Mouse (Mus musculus) heart, adult 9 months (tissue): ENCODE measurements around the gene Kdm2b.

ENCODE experiments used
- DNase-seq, 2 experiments: peaks; one replicate each; pipeline ENCODE4 v3.0.0; 2022; ENCODE audit warnings: low spot score in 2 of 2

Gene Kdm2b

GRCm38 (mm10) chr5:122894007-122894637 lies 95.5 kb downstream of the Kdm2b start:
- DNase-seq = no peak

DNA sequence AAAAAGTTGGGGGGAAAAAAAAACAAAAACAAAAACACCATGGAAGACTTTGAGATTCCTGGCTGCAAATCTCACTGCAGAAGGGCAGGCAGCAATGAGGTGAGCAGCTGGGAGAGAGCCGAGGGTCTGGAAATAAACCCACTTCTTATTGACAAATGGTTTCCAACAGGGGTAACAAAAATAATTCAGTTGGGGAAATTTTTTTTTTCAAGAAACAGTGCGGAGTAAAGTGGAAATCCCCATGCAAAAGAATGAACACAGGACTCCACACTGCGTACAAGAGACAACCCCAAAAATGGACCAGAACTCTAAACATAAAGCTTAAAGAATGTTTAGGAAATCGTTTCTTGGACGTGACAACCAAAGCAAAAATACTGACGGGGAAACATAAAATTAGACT lies 96.4 kb downstream of the Kdm2b start:
- DNase-seq = no peak

DNA sequence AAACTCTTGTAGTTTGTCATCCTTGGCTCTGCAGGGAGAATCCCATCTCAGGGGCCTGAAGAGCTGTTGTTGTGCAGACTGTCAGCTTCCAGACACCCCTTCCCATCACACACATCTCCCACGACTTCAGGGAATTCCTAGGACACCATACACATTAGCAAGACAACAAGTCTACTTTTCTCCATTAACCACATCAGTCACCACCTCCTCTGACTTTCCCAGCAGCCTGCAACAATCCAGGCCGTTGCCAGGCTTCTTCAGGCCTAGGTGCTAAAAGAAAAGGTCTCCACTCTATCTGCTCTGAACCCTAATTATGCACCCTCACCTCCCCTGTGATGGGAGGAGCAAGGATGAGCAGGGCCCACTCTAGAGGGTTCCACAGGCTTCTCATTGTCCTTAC lies 99.2 kb downstream of the Kdm2b start:
- no peak for DNase-seq

DNA sequence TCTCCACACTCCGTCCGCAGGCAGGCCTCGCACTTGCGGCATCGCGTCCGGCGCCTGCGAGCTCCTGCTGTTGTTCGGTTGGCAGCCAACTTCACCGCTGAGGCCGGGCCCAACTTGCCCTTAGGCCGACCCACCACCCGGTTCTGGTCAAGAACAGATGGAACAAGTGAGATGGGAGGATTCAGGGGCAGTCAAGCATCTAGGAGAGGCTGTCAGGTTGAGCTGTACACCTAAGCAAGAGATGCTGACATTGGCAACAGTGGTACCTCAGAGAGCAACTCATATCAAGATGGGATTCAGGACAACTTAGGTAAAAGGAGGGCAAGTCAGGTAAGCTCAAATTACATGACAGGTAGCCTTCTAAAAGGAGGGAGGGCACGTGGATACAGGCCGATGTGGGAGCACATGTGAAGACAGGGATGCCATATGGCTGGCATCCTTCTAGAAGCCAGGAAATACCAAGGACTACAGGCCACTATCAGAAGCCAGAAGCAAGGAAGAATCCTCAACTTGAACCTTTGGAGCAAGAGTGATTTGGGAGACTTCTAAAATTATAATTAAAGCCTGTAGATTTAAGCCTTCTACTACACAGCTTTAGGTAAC lies 100.9 kb downstream of the Kdm2b start:
- DNase-seq = no peak

DNA sequence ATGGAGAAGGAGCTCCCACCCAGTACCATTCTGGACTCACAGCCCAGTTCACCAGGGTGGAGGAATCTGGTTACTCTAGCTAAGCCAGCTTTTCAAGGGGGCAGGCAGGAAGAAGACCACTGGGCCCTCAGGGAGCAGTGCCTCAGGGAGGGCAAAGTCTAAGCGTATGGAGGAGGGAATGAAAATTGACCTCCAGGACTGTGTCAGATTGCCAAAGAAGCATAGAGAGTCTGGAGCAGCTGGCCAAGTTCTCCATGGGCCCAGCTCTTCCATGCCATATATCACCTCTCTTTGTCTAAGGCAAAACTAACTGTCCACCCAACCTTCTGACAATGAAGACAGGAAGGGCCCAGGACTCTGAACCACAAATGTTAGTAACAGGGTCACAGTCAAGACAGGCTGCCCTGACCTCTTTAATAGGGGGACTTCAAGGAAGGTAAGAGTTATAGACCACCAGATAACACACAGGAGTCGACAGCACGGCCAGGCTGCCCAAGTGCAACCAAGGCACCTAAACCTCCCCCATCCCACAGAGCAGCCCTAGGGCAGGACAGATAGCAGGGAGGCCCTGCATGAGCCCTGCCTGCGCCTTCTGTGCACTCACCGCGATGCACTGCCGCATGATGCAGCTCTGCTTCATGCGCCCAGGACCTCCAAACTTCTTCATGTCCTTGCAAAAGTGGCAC lies 101.6 kb downstream of the Kdm2b start:
- DNase-seq = no peak

DNA sequence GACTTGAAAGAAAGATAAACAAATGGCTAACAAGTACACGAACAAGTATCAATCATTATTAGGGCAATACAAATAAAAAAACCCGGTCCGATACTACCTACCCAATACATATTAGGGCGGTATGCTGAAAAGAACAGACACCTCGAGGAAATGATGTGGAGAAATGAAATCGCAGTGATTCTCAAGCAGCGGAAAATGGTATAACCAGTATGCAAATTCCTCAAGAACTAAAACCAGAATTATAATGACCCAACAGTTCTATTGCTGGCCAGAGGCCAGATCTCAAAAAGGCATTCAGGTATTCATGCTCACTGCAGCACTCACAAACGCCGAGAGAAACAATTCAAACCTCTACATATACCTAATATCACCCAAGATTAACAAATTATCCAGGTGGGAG lies 102.6 kb downstream of the Kdm2b start:
- no peak for DNase-seq

- no peak for DNase-seq
Observed at GRCm38 (mm10) chr5:122884594-122885348, 104.9 kb downstream of the Kdm2b start.

DNA sequence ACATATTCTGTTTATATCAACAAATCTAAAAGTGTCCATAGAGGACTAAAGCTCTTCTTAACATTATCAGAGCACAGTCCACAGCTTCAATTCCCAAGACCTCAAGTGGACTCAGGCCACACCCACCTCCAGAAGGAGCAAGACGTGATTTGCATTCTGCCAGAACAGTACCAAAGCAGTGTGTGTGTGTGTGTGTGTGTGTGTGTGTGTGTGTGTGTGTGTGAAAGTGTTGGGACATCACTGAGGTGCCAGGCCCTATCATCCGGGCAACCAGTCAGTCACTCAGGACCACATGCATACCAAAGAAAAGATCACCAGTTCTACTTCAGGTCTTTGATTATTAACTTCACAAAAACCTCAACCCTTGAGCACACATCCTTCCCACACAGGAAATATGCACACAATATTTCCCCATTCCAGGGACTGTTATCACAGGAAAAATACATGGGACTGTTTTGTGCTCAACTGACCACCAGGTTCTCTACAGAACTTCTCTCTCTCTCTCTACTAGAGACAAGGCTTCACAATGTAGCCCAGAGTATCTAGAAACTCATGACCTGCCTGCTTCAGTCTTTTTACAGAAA lies 105.9 kb downstream of the Kdm2b start:
- no peak for DNase-seq

GRCm38 (mm10) chr5:122883237-122883636 lies 106.4 kb downstream of the Kdm2b start:
- DNase-seq = no peak

GRCm38 (mm10) chr5:122882256-122883050 lies 107.2 kb downstream of the Kdm2b start:
- DNase-seq = no peak

- DNase-seq = peak; percentile 29 to 38
Observed at GRCm38 (mm10) chr5:122881313-122881712, 108.3 kb downstream of the Kdm2b start.

DNA sequence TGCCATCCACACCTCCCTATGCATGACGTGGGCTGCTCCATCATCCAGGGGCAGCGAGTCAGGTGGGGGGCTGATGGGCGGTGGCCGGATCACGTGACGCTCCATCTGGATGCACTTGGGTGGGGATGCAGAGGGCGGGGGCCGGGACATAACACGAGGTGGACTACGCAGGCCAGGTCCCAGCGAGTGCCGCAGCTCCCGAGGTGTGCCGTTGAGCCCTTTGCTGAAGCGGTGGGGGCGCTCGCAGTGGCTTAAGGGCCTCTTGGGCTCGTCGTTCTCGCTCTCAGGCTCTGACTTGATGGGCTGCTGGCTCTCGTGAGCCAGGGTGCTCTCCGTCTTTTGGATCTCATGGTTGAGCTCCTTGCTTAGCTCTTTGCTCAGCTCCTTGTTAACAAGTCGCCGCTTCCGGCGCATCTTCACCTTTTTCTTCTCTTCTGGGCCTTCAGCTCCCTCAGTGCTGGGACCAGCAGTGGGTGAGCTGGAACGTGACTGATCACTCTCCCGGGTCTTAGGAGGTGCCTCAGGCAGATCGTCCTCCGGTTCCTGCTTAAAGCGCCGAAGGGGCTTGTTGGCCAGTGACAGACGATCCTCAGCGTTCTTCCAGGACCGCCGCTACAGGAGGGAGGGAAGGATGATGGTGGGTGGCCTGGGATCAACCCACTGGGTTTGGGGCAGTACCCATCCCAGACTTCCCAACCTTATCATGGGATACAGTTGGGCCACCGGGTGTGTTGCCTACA lies 109.2 kb downstream of the Kdm2b start:
- DNase-seq = no peak

DNA sequence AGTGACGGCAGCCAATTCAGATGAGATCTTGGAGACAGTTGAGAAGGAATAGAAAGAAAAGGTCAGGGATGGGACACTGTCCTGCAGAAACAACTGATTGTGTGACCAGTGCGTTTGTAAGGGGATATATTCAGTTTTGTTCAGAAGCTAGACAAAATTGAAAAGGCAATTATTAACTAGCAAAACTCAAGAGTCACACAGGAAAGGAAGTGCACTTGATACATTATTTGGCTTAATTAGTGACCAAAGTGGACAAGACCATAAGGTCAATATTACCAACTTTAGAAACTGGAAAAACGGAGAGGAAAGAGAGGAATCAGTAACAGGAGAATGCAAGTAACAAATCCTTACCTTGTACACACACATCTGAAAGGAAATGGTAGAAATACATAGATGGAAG lies 113.0 kb downstream of the Kdm2b start:
- no peak for DNase-seq

DNA sequence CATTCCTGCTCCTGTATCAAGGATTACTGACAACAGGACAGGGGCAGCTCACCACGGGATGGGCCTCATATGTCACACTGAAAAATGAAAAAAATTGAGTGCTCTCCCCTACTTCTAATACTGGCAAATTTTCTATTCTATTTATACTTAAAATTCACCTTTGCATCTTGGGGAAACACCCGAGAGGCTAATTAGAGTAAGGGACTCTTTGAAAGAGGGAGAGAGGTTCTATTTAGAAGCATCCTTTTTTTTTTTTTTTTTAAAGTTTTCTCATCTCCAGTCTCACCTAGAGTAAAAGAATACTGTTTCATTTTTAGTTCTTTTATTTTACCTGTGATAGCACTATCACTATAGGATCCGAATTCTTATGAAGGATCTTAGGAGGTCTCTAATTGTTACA lies 115.3 kb downstream of the Kdm2b start:
- DNase-seq = no peak

GRCm38 (mm10) chr5:122873573-122873972 lies 116.0 kb downstream of the Kdm2b start:
- DNase-seq = no peak

DNA sequence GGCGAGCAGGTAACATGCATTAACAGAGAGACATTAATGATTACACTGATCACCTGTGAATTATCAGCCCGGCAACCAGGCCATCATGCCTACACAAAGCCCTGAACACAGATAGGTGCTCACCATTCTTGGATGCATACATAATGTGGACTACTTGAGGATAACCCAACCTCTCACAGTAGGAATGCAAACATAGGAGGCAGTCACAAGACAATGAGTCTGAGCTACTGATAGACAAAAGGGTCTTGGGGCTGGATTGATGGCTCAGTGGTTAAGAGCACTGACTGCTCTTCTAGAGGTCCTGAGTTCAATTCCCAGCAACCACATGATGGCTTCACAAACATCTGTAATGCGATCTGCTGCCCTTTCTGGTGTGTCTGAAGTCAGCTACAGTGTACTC lies 117.0 kb downstream of the Kdm2b start:
- DNase-seq = no peak

DNA sequence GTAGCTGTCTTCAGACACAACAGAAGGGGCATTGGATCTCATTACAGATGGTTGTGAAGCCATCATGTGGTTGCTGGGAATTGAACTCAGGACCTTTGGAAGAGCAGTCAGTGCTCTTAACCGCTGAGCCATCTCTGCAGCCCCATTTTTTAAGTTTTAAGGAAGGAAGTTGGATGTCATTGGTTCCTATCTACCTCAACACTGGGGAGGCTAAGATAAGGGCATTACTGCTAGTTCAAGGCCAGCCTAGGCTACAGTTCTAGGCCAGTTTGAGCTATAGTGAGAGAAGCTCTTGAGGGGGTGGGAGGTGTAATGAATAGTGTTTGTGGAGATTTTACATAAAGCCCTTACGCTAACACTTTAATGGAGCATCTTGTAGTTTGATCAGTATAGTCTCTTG lies 126.6 kb downstream of the Kdm2b start:
- DNase-seq = no peak

- no peak for DNase-seq
Observed at GRCm38 (mm10) chr5:122855858-122856257, 133.8 kb downstream of the Kdm2b start.

DNA sequence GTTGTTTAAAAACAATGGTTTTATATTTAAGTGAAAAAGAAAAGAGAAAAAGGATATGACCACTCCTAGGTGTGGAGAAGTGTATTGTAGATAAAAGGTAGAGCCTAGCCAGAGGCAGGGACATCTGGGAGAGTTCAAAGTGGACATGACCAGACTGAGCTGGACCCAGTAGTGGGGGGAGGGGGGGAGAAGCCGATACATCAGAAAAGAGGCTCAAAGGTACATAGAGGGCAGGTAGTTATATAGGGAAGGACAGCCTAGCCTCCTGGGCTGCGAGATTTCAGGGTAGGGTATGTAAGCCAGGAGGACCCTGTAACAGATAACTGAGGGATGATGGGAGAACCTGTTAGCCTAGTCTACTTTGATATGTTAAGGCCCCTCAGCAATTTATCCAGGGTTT lies 137.0 kb downstream of the Kdm2b start:
- no peak for DNase-seq

DNA sequence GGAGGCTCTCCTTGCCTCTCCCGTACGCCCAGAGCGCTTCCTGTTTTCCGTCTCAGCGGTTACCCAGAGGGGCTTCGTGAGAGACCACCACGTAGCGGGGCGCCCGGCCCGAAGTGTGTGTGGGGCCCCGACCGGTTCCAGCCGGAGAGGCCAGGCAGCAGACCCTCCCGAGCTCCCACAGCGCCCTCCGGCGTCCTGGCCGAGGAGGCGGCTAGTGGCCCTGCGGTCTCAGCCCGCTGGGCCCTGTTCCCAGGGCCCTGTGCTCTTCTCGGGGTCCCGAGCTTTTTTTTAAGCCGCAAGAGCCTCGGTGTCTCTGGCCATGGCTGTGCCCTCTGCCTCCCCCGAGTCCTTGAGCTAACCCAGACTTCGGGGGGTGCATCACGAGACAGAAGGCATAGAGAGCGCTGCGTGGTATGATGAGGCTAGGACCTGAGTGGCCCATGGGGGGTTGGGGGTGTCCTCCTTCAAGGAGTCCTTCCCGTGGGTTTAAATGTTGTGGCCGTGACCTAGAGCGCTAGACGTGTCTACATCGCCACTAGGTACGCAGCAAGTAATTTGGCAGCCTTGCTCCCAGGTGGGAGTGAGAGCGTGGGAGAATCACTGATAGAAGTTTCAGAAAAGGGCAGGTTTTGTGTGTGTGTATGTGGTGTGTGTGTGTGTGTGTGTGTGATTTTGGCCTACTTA lies 139.2 kb downstream of the Kdm2b start:
- DNase-seq = peak in 1 of 2 experiments; percentile 33
